Comparison of ENCODE assay signal across 8 mouse cellular contexts in genomic region chr5:111273589-111273988, GRCm38 (mm10). TPM values are rescaled to one million over a fixed set of nuclear protein-coding genes. Genes with fewer than 3 reads are reported as not detected.
A peak's percentile ranks its signal among the peaks of the same experiment; 100 is the strongest.
DNase-seq lines count a peak whose midpoint lies in the region; ATAC-seq and TF ChIP-seq lines count a peak whose summit lies in the region.

No protein-coding gene starts in this region.

- no peak overlapping the region for H3K27ac ChIP-seq in heart, embryonic 16.5 days (ENCODE audit: low read length)
- no peak overlapping the region for H3K27ac ChIP-seq in liver, embryonic 14.5 days
- no peak overlapping the region for H3K27ac ChIP-seq in neural tube, embryonic 14.5 days (ENCODE audit: low read depth, low read length)

- peak; percentile 93 for TF ChIP-seq CTCF in liver, embryonic 14.5 days (IDR thresholded peaks at IDR 0.05; ENCODE audit: low read depth)

- peak; percentile 55 for DNase-seq in CD4-positive helper T cell, adult 2 months (ENCODE audit: low read depth, low spot score)
- DNase-seq in brain, adult 2 months (ENCODE audit: low read depth, low spot score) = peak; percentile 87
- DNase-seq in fibroblast of lung, adult 2 months (ENCODE audit: low read depth) = peak; percentile 57
- DNase-seq in kidney, postnatal 36 days = peak; percentile 81 to 93
- DNase-seq in liver, embryonic 14.5 days (ENCODE audit: low read depth in 3 of 3, low spot score in 3 of 3) = peak in 1 of 3 experiments; percentile 46
- DNase-seq in testis, postnatal 10 days (ENCODE audit: low spot score) = peak; percentile 92

- 24% methylated on average over 10 of the region's 10 CpGs for whole genome bisulfite sequencing in heart, embryonic 16.5 days
- WGBS in liver, embryonic 14.5 days (ENCODE audit: insufficient replicate concordance) = 27% methylated on average over 10 of the region's 10 CpGs
- 32% methylated on average over 10 of the region's 10 CpGs for WGBS in neural tube, embryonic 14.5 days

- peaks cover 8% of the 10 kb centered on the region for H3K4me1 ChIP-seq in heart, embryonic 16.5 days (ENCODE audit: control insufficient read depth, insufficient read depth, low read length)
- H3K4me1 ChIP-seq in liver, embryonic 14.5 days (replicated peaks; ENCODE audit: control insufficient read depth in 2 of 2, insufficient read depth in 2 of 2, low read length in 1 of 2) = no peaks in the 10 kb centered on the region
- no peaks in the 10 kb centered on the region for H3K4me1 ChIP-seq in neural tube, embryonic 14.5 days (ENCODE audit: control insufficient read depth, insufficient read depth, low read length)

- no peak for TF ChIP-seq EP300 in liver, embryonic 14.5 days (IDR thresholded peaks at IDR 0.05; ENCODE audit: low read depth)

- peaks cover 3% of the 10 kb centered on the region; the same call in 1 of the 2 replicates for H3K36me3 ChIP-seq in heart, embryonic 16.5 days (ENCODE audit: control insufficient read depth, insufficient read depth)
- no peaks in the 10 kb centered on the region for H3K36me3 ChIP-seq in liver, embryonic 14.5 days (replicated peaks; ENCODE audit: control insufficient read depth, insufficient read depth, low read depth)
- peaks cover 26% of the 10 kb centered on the region for H3K36me3 ChIP-seq in neural tube, embryonic 14.5 days (ENCODE audit: control insufficient read depth, insufficient read depth, low read length)

- H3K9ac ChIP-seq in heart, embryonic 16.5 days (ENCODE audit: low read length) = no peak overlapping the region
- no peak overlapping the region for H3K9ac ChIP-seq in liver, embryonic 14.5 days (replicated peaks)
- H3K9ac ChIP-seq in neural tube, embryonic 14.5 days (replicated peaks; ENCODE audit: low read depth, low read length) = no peak overlapping the region

- H3K27me3 ChIP-seq in heart, embryonic 16.5 days (ENCODE audit: control insufficient read depth, insufficient read depth, low read length) = no peaks in the 10 kb centered on the region
- H3K27me3 ChIP-seq in liver, embryonic 14.5 days (ENCODE audit: control insufficient read depth, insufficient read depth, low read length) = no peaks in the 10 kb centered on the region
- H3K27me3 ChIP-seq in neural tube, embryonic 14.5 days (ENCODE audit: control insufficient read depth, insufficient read depth, low read length) = no peaks in the 10 kb centered on the region

- no peaks in the 10 kb centered on the region for H3K9me3 ChIP-seq in heart, embryonic 16.5 days (replicated peaks; ENCODE audit: control insufficient read depth, low read length)
- no peaks in the 10 kb centered on the region for H3K9me3 ChIP-seq in liver, embryonic 14.5 days (ENCODE audit: control insufficient read depth, low read length)
- no peaks in the 10 kb centered on the region for H3K9me3 ChIP-seq in neural tube, embryonic 14.5 days (ENCODE audit: control insufficient read depth, low read length)

- no peak overlapping the region for H3K4me2 ChIP-seq in heart, embryonic 16.5 days (ENCODE audit: low read depth, low read length)
- H3K4me2 ChIP-seq in liver, embryonic 14.5 days (ENCODE audit: low read depth) = no peak overlapping the region
- H3K4me2 ChIP-seq in neural tube, embryonic 14.5 days (ENCODE audit: low read depth, low read length) = no peak overlapping the region

- no peak overlapping the region for H3K4me3 ChIP-seq in heart, embryonic 16.5 days (ENCODE audit: low read length)
- no peak overlapping the region for H3K4me3 ChIP-seq in liver, embryonic 14.5 days (ENCODE audit: insufficient read depth in 1 of 2, low read depth in 2 of 2, low read length in 2 of 2)
- H3K4me3 ChIP-seq in neural tube, embryonic 14.5 days (ENCODE audit: low read depth, low read length) = no peak overlapping the region

- 0 out of 2 replicates have a peak, but pooled peaks have one; percentile 20 for ATAC-seq in heart, embryonic 16.5 days (replicated peaks; ENCODE audit: extremely low read depth, insufficient read depth, low FRiP score)
- no peak for ATAC-seq in liver, embryonic 14.5 days (ENCODE audit: insufficient read depth)
- peak; percentile 63; the same call in 1 of the 2 replicates for ATAC-seq in neural tube, embryonic 14.5 days (ENCODE audit: low read depth)

RNA-seq across cellular contexts. Expression of gene Pitpnb, which starts 57.0 kb away (rescaled TPM):
- polyA plus RNA-seq in heart, embryonic 16.5 days (2015; fragmentation: Nextera tagmentation; extraction: Ambion mirVana) = 72.8 and 84.5 TPM in 2 replicates
- polyA plus RNA-seq in liver, embryonic 14.5 days (2012; rRNA removed) = 23.1 and 23.6 TPM in 2 replicates
- 31.5 and 32.0 TPM in 2 replicates for polyA plus RNA-seq in liver, embryonic 14.5 days (2014; fragmentation: Nextera tagmentation; extraction: Ambion mirVana)
- polyA plus RNA-seq in neural tube, embryonic 14.5 days (2014; fragmentation: Nextera tagmentation; extraction: Ambion mirVana) = 109 and 113 TPM in 2 replicates
